Mouse (Mus musculus) limb, embryonic 12.5 days (tissue): ENCODE results near the gene Prdx5. TPM values are rescaled to one million over a fixed set of nuclear protein-coding genes. Genes with fewer than 3 reads are reported as not detected.
"Not testable (repeated sequence)": the region's sequence is repeated elsewhere in the genome, so short reads cannot be mapped to it uniquely, and the experiment has no call there.

ENCODE experiments used
- ATAC-seq: fragments of 200-750 bp; cut with Nextera tagmentation; 2 replicates; pipeline ENCODE4 v1.8.0; 2017; ENCODE audit warnings: low read depth, moderate TSS enrichment; ENCODE audit not compliant: insufficient number of reproducible peaks, insufficient read depth, low FRiP score, low TSS enrichment
- H3K27ac ChIP-seq: fragments of 300-500 bp; sonication (generic); 2 replicates; pipeline ENCODE4 v1.5.1; 2016; ENCODE audit warnings: mild to moderate bottlenecking, moderate library complexity
- H3K27me3 ChIP-seq: fragments of 300-500 bp; sonication (generic); 2 replicates; pipeline ENCODE4 v1.6.1; 2016; ENCODE audit warnings: mild to moderate bottlenecking, moderate library complexity
- H3K36me3 ChIP-seq: fragments of 300-500 bp; sonication (generic); 2 replicates; pipeline ENCODE4 v1.6.1; 2016; ENCODE audit warnings: mild to moderate bottlenecking, moderate library complexity
- H3K4me1 ChIP-seq: fragments of 300-500 bp; sonication (generic); replicated peaks from 2 replicates; pipeline ENCODE4 v1.6.1; 2016
- H3K4me2 ChIP-seq: fragments of 300-500 bp; sonication (generic); 2 replicates; pipeline ENCODE4 v1.6.1; 2016; ENCODE audit warnings: mild to moderate bottlenecking, moderate library complexity
- H3K4me3 ChIP-seq: fragments of 300-500 bp; sonication (generic); replicated peaks from 2 replicates; pipeline ENCODE4 v1.5.1; 2016; ENCODE audit warnings: mild to moderate bottlenecking
- H3K9ac ChIP-seq: fragments of 300-500 bp; sonication (generic); replicated peaks from 2 replicates; pipeline ENCODE4 v1.6.1; 2016; ENCODE audit warnings: mild to moderate bottlenecking, moderate library complexity
- H3K9me3 ChIP-seq: fragments of 300-500 bp; sonication (generic); 2 replicates; pipeline ENCODE4 v1.6.1; 2016; ENCODE audit warnings: mild to moderate bottlenecking, moderate library complexity
- WGBS: fragments of 180-500 bp; shearing (Covaris S2); methylation state at CpG from one replicate; pipeline ENCODE4 v1.1.7; 2016; 5-methylcytosine and 5-hydroxymethylcytosine counted together
- polyA plus RNA-seq: library from polyadenylated mRNA; unstranded; fragments of >200 nt; fragmentation: Nextera tagmentation; extraction: Ambion mirVana; gene quantifications from 2 replicates; pipeline ENCODE4 v1.2.1, GENCODE M21; 2016

Prdx5 gene
- polyA plus RNA-seq, 1 experiment from 2014 or later, result 164 TPM

- Histone ChIP-seq H3K27ac (no peak overlapping the region), H3K27me3 (no peaks in the 10 kb centered on the region), H3K9me3 (no peaks in the 10 kb centered on the region), H3K4me1 (peaks cover 18% of the 10 kb centered on the region), H3K36me3 (peaks cover 32% of the 10 kb centered on the region), H3K9ac (no peak overlapping the region), H3K4me3 (no peak overlapping the region), H3K4me2 (no peak overlapping the region; the same call in 1 of the 2 replicates)
- ATAC-seq, result no peak
- 89% methylated on average over 6 of the region's 6 CpGs for WGBS
These were observed 3.1 kb upstream of the Prdx5 start for GRCm38 (mm10) chr19:6913036-6913435.

DNA sequence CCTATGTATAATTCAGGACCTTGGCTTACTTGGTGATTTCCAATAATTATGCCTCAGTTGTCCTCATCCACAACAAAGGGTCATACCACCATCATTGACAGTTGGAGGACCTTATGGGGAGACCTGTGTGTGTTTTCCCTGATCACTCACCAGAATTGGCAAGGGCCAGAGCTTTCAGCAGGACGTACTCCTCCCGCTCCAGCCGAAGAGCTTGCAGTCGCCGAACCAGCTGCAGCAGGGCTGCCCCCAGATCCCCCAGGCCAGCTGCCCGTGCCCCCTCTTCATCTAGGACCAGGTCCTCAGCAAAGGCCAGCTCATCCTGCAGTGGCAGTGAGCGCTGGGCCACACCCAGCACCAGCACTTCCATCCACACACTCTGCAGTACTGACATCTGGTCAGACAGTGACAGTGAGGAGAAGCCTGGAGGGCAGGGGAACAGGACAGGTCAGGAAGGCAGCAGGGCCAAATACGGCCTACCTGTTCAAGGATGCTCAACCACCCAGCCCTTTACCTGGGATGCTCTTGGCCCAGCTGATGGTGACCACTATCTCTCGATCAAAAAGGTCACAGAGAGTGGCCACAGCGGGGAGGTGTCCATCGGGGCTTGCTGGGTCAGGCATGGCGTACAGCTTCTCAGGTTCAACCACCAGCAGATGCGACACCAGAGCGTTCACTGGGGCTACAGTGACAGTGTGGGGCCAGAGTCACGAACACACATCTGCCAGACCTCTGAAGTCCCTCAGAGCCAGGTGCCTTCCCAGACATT lies 2.5 kb upstream of the Prdx5 start:
- H3K4me3 ChIP-seq, result no peak overlapping the region
- H3K27me3 ChIP-seq, result no peaks in the 10 kb centered on the region
- H3K27ac ChIP-seq, result no peak overlapping the region
- H3K9me3 ChIP-seq, result no peaks in the 10 kb centered on the region
- WGBS, result 93% methylated on average over 15 of the region's 15 CpGs
- H3K4me1 ChIP-seq, result peaks cover 20% of the 10 kb centered on the region
- no peak overlapping the region for H3K9ac ChIP-seq
- ATAC-seq, result no peak
- H3K36me3 ChIP-seq, result peaks cover 32% of the 10 kb centered on the region
- peak overlapping the region; percentile 23 for H3K4me2 ChIP-seq

DNA sequence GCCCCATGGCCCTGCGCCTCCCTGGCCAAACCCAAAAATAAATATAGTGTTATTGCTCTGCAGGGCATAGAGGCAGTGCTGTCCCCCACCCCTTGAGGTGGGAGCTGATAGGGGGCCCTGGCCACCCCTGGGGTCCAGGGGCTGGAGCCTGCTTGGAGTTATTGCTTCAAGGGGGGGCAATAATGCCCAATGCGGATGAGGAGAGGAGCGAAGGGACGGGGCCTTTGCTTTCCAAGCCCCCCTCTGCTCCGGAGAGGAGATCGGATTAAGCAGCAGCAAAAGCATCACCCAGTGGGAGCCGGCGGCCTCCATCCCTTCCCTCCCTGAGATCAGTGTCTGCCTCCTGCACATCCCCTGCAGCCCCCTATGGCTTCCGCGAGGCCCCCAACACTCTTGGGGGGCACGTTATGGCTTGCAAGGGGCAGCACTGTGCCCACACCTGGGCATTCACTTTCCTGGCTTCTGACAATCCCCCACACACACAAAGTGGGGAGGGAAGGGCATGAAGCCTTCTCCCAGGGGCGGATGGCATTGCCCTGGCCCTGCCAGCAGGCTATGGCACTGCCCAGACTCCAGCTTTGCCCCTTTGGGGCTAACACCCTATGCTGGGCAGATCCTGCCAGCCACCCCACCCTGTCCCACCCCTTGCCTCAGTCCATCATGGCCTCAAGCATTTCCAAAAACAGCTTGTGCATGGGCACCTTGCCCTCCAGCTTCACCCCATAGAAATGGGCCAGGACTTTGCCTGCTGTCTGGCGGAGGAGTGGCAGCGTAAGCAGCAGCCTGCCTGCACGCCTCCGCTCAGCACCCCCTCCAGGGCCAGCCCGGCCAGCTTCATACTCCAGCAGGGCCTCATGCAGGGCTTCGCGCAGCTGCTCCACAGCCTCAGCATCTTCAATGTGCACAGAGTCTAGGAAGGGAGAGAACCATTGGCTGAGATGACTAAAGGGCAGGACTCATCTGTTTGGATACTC lies 1.5 kb upstream of the Prdx5 start:
- peak overlapping the region; percentile 62 for H3K4me3 ChIP-seq
- H3K36me3 ChIP-seq, result peaks cover 41% of the 10 kb centered on the region
- no peak overlapping the region for H3K9ac ChIP-seq
- H3K27me3 ChIP-seq, result no peaks in the 10 kb centered on the region
- 82% methylated on average over 19 of the region's 19 CpGs for WGBS
- ATAC-seq, result no peak
- no peaks in the 10 kb centered on the region for H3K9me3 ChIP-seq
- peak overlapping the region; percentile 68 for H3K4me2 ChIP-seq
- no peak overlapping the region for H3K27ac ChIP-seq
- peaks cover 20% of the 10 kb centered on the region for H3K4me1 ChIP-seq

GRCm38 (mm10) chr19:6910306-6910705 lies 400 bp upstream of the Prdx5 start:
- not testable (repeated sequence) for H3K27me3 ChIP-seq, H3K9me3 ChIP-seq
- 1% methylated on average over 30 of the region's 30 CpGs for WGBS
- Histone ChIP-seq H3K4me2 (peak overlapping the region; percentile 68), H3K9ac (peak overlapping the region; percentile 70), H3K27ac (peak overlapping the region; percentile 98), H3K4me3 (peak overlapping the region; percentile 62), H3K4me1 (peaks cover 20% of the 10 kb centered on the region), H3K36me3 (peaks cover 51% of the 10 kb centered on the region)
- ATAC-seq, result peak; percentile 15; the same call in 1 of the 2 replicates

GRCm38 (mm10) chr19:6909021-6909420 lies 885 bp downstream of the Prdx5 start:
- Histone ChIP-seq H3K36me3 (peaks cover 62% of the 10 kb centered on the region), H3K4me2 (peak overlapping the region; percentile 68), H3K9ac (peak overlapping the region; percentile 70), H3K27me3 (no peaks in the 10 kb centered on the region), H3K9me3 (no peaks in the 10 kb centered on the region), H3K4me1 (peaks cover 20% of the 10 kb centered on the region), H3K4me3 (peak overlapping the region; percentile 62), H3K27ac (peak overlapping the region; percentile 98)
- no peak for ATAC-seq
- WGBS, result 11% methylated on average over 11 of the region's 11 CpGs

DNA sequence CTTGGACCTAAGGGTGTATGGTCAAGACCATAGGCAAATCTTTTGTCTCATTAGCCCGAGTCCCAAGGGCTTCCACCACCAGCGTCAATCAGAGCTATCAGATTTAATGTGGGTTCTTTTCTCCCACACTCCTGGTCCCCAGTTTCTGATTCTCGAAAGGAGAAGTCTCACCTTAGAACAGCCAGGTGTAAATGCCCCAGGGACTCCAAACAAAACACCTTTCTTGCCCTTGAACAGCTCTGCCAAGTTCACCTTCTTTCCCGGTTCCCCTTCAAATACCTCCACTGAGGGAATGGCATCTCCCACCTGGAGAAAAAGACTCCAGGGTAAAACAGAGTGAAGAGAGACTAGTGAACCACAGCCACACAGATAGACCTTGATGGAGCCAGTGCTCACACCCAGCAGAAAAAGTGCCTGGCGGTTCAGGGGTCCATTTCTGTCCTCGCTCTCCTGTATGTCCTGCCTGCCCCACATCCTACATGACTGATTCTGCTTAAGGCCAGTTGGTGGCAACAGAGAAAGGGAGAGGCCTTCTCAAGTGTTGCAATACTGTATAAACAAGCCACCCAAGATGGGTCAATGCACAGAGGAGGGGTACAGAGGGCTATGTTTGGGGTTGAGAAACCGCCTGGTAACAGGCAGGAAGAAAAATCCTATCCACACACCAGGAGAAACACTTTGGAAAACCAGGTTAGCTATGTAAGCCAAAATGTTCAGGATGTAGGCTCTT lies 1.9 kb downstream of the Prdx5 start:
- no peak for ATAC-seq
- peaks cover 54% of the 10 kb centered on the region for H3K36me3 ChIP-seq
- peak overlapping the region; percentile 70; the same call in 1 of the 2 replicates for H3K9ac ChIP-seq
- H3K4me1 ChIP-seq, result peaks cover 20% of the 10 kb centered on the region
- WGBS, result 84% methylated on average over 7 of the region's 7 CpGs
- H3K4me2 ChIP-seq, result peak overlapping the region; percentile 68
- H3K27ac ChIP-seq, result no peak overlapping the region
- peak overlapping the region; percentile 62 for H3K4me3 ChIP-seq
- H3K9me3 ChIP-seq, result no peaks in the 10 kb centered on the region
- H3K27me3 ChIP-seq, result no peaks in the 10 kb centered on the region

DNA sequence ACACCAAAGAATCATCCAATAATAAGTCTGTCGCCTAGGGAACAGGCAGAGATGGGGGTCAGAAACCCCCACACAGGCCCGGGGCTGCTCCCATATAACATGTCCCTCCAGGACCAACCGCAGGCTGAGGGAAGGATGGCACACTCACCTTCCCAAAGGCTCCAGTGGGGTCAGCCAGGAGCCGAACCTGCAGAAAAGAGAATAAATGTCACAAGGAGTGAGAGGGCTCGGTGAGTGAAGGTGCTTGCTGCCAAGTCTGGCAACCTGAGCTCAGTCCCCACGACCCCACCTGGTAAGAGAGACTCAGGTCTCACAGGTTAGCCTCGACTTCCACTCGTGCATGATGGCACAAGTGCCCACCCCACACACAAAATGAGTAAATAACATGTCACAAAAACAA lies 2.8 kb downstream of the Prdx5 start:
- Histone ChIP-seq H3K9me3 (no peaks in the 10 kb centered on the region), H3K36me3 (peaks cover 45% of the 10 kb centered on the region)
- no peak for ATAC-seq

GRCm38 (mm10) chr19:6906199-6906598 lies 3.7 kb downstream of the Prdx5 start:
- no peak overlapping the region for H3K27ac ChIP-seq
- ATAC-seq, result no peak
- no peak overlapping the region for H3K4me2 ChIP-seq
- peaks cover 16% of the 10 kb centered on the region for H3K4me1 ChIP-seq
- H3K4me3 ChIP-seq, result no peak overlapping the region
- H3K9me3 ChIP-seq, result no peaks in the 10 kb centered on the region
- WGBS, result 84% methylated on average over 3 of the region's 3 CpGs
- H3K36me3 ChIP-seq, result peaks cover 36% of the 10 kb centered on the region
- H3K9ac ChIP-seq, result no peak overlapping the region
- no peaks in the 10 kb centered on the region for H3K27me3 ChIP-seq

More for the DNA sequence above, 2.8 kb downstream of the Prdx5 start:
- peaks cover 20% of the 10 kb centered on the region for H3K4me1 ChIP-seq
- no peak overlapping the region for H3K27ac ChIP-seq
- H3K9ac ChIP-seq, result no peak overlapping the region
- H3K27me3 ChIP-seq, result no peaks in the 10 kb centered on the region
- H3K4me2 ChIP-seq, result no peak overlapping the region
- no peak overlapping the region for H3K4me3 ChIP-seq
- 94% methylated on average over 8 of the region's 8 CpGs for WGBS

DNA sequence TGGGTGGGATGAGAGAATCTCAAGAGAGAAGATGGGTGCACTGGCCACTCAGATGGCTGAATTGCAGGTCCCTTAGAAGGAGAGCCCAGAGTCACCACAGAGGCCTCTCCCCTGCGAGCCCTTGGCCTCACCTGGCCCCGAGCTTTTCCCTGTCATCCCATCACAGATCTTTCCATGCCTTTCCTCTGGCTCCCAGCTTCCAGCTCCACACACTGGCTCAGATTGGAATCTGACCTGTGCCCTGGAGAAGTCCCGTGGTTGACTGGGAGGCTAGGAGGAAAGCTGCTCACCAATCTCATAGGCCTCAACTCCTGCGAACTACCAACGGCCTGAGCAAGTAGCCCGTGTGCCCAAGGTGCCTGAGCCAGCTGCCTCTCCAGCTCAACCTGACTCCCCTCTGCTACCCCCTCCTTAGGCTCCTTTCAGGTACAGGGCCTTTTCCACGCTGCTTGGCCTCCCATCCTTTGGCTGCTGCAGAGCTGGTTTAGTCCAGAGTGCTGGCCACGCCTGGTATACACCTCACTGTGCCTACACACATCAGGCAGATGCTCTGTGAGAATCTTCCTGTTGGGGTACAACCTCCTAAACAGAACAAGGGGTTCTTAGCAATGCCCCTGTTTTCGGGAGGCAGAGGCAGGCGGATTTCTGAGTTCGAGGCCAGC lies 4.3 kb downstream of the Prdx5 start:
- 92% methylated on average over 11 of the region's 11 CpGs for WGBS
- H3K9ac ChIP-seq, result no peak overlapping the region
- H3K9me3 ChIP-seq, result no peaks in the 10 kb centered on the region

DNA sequence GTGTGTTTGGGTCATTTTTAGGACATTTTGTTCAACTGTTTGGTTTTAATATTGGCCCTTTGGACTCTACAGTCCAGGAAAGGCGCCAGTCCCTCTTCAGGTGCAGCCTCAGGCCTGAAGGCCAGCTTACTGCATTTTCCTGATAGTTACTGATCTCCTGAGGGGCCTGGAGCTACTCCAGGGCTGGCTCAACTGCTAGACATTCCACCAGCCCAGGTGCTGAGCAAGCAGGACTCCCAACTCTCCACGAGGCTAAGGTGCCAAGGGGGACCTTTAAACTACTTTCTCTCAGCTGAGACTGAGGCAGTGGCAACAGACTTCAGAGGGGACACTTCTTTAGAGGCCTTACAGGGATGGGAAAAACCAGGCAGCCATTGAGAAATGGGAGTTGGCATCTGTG lies 5.1 kb downstream of the Prdx5 start:
- Histone ChIP-seq H3K27ac (no peak overlapping the region), H3K4me2 (no peak overlapping the region), H3K27me3 (no peaks in the 10 kb centered on the region), H3K4me3 (no peak overlapping the region), H3K4me1 (peaks cover 12% of the 10 kb centered on the region), H3K9me3 (0 out of 2 replicates have a peak, but pooled peaks cover 5% of the 10 kb centered on the region), H3K36me3 (peaks cover 33% of the 10 kb centered on the region), H3K9ac (no peak overlapping the region)
- no peak for ATAC-seq
- 83% methylated on average over 2 of the region's 2 CpGs for WGBS

More for the DNA sequence above, 4.3 kb downstream of the Prdx5 start:
- H3K4me3 ChIP-seq, result no peak overlapping the region
- no peak overlapping the region for H3K27ac ChIP-seq
- no peak for ATAC-seq
- H3K4me2 ChIP-seq, result no peak overlapping the region
- peaks cover 12% of the 10 kb centered on the region for H3K4me1 ChIP-seq
- no peaks in the 10 kb centered on the region for H3K27me3 ChIP-seq
- peaks cover 33% of the 10 kb centered on the region for H3K36me3 ChIP-seq
